Mouse (Mus musculus): Measurements from ENCODE around the gene Jsrp1. TPM values are rescaled to one million over a fixed set of nuclear protein-coding genes. Genes with fewer than 3 reads are reported as not detected.

The Jsrp1 gene
- polyA plus RNA-seq, 1 experiment = 0.63 TPM

Other genes with a start within 250 kb of the Jsrp1 start
- gene Klf16, start 236.2 kb downstream of the Jsrp1 start, polyA plus RNA-seq (2012; rRNA removed) = 20.8 and 30.5 TPM in 2 replicates
- gene Abhd17a, start 223.2 kb downstream of the Jsrp1 start, polyA plus RNA-seq (2012; rRNA removed) = 192 and 205 TPM in 2 replicates
- gene Scamp4, start 210.6 kb downstream of the Jsrp1 start, polyA plus RNA-seq (2012; rRNA removed) = 82.6 and 91.5 TPM in 2 replicates
- gene Adat3, start 210.6 kb downstream of the Jsrp1 start, polyA plus RNA-seq (2012; rRNA removed) = 9.5 and 9.6 TPM in 2 replicates
- 1.5 and 2.1 TPM in 2 replicates for gene Gm49322, start 207.5 kb downstream of the Jsrp1 start, polyA plus RNA-seq (2012; rRNA removed)
- 228 and 235 TPM in 2 replicates for gene Csnk1g2, start 190.7 kb downstream of the Jsrp1 start, polyA plus RNA-seq (2012; rRNA removed)
- 74.5 and 89.2 TPM in 2 replicates for gene Btbd2, start 156.4 kb downstream of the Jsrp1 start, polyA plus RNA-seq (2012; rRNA removed)
- gene Mknk2, start 135.4 kb downstream of the Jsrp1 start, polyA plus RNA-seq (2012; rRNA removed) = 420 and 516 TPM in 2 replicates
- 34.8 and 45.6 TPM in 2 replicates for gene Mob3a, start 111.5 kb downstream of the Jsrp1 start, polyA plus RNA-seq (2012; rRNA removed)
- gene Izumo4, start 111.3 kb downstream of the Jsrp1 start, polyA plus RNA-seq (2012; rRNA removed) = 62.8 and 75.4 TPM in 2 replicates
- gene Ap3d1, start 71.2 kb downstream of the Jsrp1 start, polyA plus RNA-seq (2012; rRNA removed) = 149 and 151 TPM in 2 replicates
- 18.7 and 38.6 TPM in 2 replicates for gene Dot1l, start 58.3 kb downstream of the Jsrp1 start, polyA plus RNA-seq (2012; rRNA removed)
- gene Sf3a2, start 15.3 kb downstream of the Jsrp1 start, polyA plus RNA-seq (2012; rRNA removed) = 20.1 and 33.9 TPM in 2 replicates
- gene Plekhj1, start 14.9 kb downstream of the Jsrp1 start, polyA plus RNA-seq (2012; rRNA removed) = 44.2 and 56.6 TPM in 2 replicates
- 0.38 and 0.39 TPM in 2 replicates for gene Amh, start 8.3 kb downstream of the Jsrp1 start, polyA plus RNA-seq (2012; rRNA removed)
- 628 and 915 TPM in 2 replicates for gene Oaz1, start 13.2 kb upstream of the Jsrp1 start, polyA plus RNA-seq (2012; rRNA removed)
- gene Lingo3, start 30.5 kb upstream of the Jsrp1 start, polyA plus RNA-seq (2012; rRNA removed) = 0.04 TPM in 1 of 2 replicates, not detected in the other
- gene Lsm7, start 41.7 kb upstream of the Jsrp1 start, polyA plus RNA-seq (2012; rRNA removed) = 80.4 and 114 TPM in 2 replicates
- gene Sppl2b, start 41.8 kb upstream of the Jsrp1 start, polyA plus RNA-seq (2012; rRNA removed) = 67.4 and 71.5 TPM in 2 replicates
- 0.12 and 0.13 TPM in 2 replicates for gene Tmprss9, start 58.4 kb upstream of the Jsrp1 start, polyA plus RNA-seq (2012; rRNA removed)
- 137 and 184 TPM in 2 replicates for gene Timm13, start 87.5 kb upstream of the Jsrp1 start, polyA plus RNA-seq (2012; rRNA removed)
- gene Lmnb2, start 104.7 kb upstream of the Jsrp1 start, polyA plus RNA-seq (2012; rRNA removed) = 12.9 and 14.1 TPM in 2 replicates
- gene Gadd45b, start 116.6 kb upstream of the Jsrp1 start, polyA plus RNA-seq (2012; rRNA removed) = 14.7 and 15.3 TPM in 2 replicates
- 5.9 and 6.3 TPM in 2 replicates for gene Gng7, start 201.4 kb upstream of the Jsrp1 start, polyA plus RNA-seq (2012; rRNA removed)
- gene Diras1, start 212.2 kb upstream of the Jsrp1 start, polyA plus RNA-seq (2012; rRNA removed) = not detected in 2 replicates
- 31.0 and 34.3 TPM in 2 replicates for gene Slc39a3, start 223.9 kb upstream of the Jsrp1 start, polyA plus RNA-seq (2012; rRNA removed)
- gene Sgta, start 246.7 kb upstream of the Jsrp1 start, polyA plus RNA-seq (2012; rRNA removed) = 197 and 235 TPM in 2 replicates